In genomic region chr11:31771491-31772439, GRCm38 (mm10) we compare ENCODE assay signal across 9 mouse cellular contexts.
DNase-seq lines count a peak whose midpoint lies in the region; ATAC-seq and TF ChIP-seq lines count a peak whose summit lies in the region.
"Had no signal": no experiment of that assay in that cellular context is flagged by ENCODE, and none has a peak within 500 bp of the region (broad histone marks: within the 10 kb centered on the region; RNA-seq: fewer than 3 reads in every experiment).

No protein-coding gene starts in this region.

- intact Hi-C loops in heart, postnatal 14 days (cut with DNase I), result no loop called here

- H3K36me3 ChIP-seq in heart, embryonic 12.5 days, result no peaks in the 10 kb centered on the region
- H3K36me3 ChIP-seq in forebrain, embryonic 14.5 days (ENCODE audit: control insufficient read depth, insufficient read depth, low read length), result no peaks in the 10 kb centered on the region
- no peaks in the 10 kb centered on the region for H3K36me3 ChIP-seq in liver, postnatal 0 days (replicated peaks; ENCODE audit: insufficient read depth, low read length)
- H3K36me3 ChIP-seq: embryonic facial prominence, embryonic 15.5 days had no signal

- peaks cover 20% of the 10 kb centered on the region for H3K4me1 ChIP-seq in heart, embryonic 12.5 days (replicated peaks)
- H3K4me1 ChIP-seq in forebrain, embryonic 14.5 days (ENCODE audit: control insufficient read depth, insufficient read depth, low read length), result peaks cover 7% of the 10 kb centered on the region; the same call in 1 of the 2 replicates
- H3K4me1 ChIP-seq in liver, postnatal 0 days (ENCODE audit: insufficient read depth), result peaks cover 25% of the 10 kb centered on the region

- H3K27me3 ChIP-seq in heart, embryonic 12.5 days (replicated peaks), result no peaks in the 10 kb centered on the region
- H3K27me3 ChIP-seq in forebrain, embryonic 14.5 days (replicated peaks; ENCODE audit: control insufficient read depth, insufficient read depth, low read length), result no peaks in the 10 kb centered on the region
- no peaks in the 10 kb centered on the region for H3K27me3 ChIP-seq in liver, postnatal 0 days (ENCODE audit: insufficient read depth, low read length)
- H3K27me3 ChIP-seq: embryonic facial prominence, embryonic 15.5 days had no signal

- H3K9ac ChIP-seq in heart, embryonic 12.5 days, result no peak overlapping the region
- no peak overlapping the region for H3K9ac ChIP-seq in forebrain, embryonic 14.5 days (ENCODE audit: low read length)
- H3K9ac ChIP-seq in liver, postnatal 0 days (replicated peaks), result no peak overlapping the region
- H3K9ac ChIP-seq: embryonic facial prominence, embryonic 15.5 days had no signal

- no peak overlapping the region for H3K4me3 ChIP-seq in heart, embryonic 12.5 days
- H3K4me3 ChIP-seq in forebrain, embryonic 14.5 days (ENCODE audit: low read depth, low read length), result no peak overlapping the region
- no peak overlapping the region for H3K4me3 ChIP-seq in liver, postnatal 0 days (ENCODE audit: low read depth, low read length)
- H3K4me3 ChIP-seq: embryonic facial prominence, embryonic 15.5 days had no signal

- H3K4me2 ChIP-seq in heart, embryonic 12.5 days, result no peak overlapping the region
- no peak overlapping the region for H3K4me2 ChIP-seq in forebrain, embryonic 14.5 days (ENCODE audit: low read length)
- no peak overlapping the region for H3K4me2 ChIP-seq in liver, postnatal 0 days (ENCODE audit: low read depth, low read length)
- H3K4me2 ChIP-seq: embryonic facial prominence, embryonic 15.5 days had no signal

- TF ChIP-seq CTCF in liver, postnatal 0 days (IDR thresholded peaks at IDR 0.05; ENCODE audit: low read depth), result no peak

- WGBS in heart, embryonic 12.5 days, result 91% methylated on average over 6 of the region's 6 CpGs
- 90% methylated on average over 6 of the region's 6 CpGs for WGBS in forebrain, embryonic 14.5 days
- 84% methylated on average over 6 of the region's 6 CpGs for WGBS in liver, postnatal 0 days (ENCODE audit: insufficient replicate concordance)

- H3K9me3 ChIP-seq in heart, embryonic 12.5 days (replicated peaks), result peaks cover 10% of the 10 kb centered on the region; the same call in 1 of the 2 replicates
- H3K9me3 ChIP-seq in forebrain, embryonic 14.5 days (replicated peaks; ENCODE audit: control insufficient read depth, low read length), result no peaks in the 10 kb centered on the region
- peaks cover 3% of the 10 kb centered on the region; the same call in 1 of the 2 replicates for H3K9me3 ChIP-seq in liver, postnatal 0 days (ENCODE audit: low read length)
- H3K9me3 ChIP-seq: embryonic facial prominence, embryonic 15.5 days had no signal

- H3K27ac ChIP-seq in heart, embryonic 12.5 days (ENCODE audit: poor library complexity, severe bottlenecking), result peak overlapping the region; percentile 53; the same call in 1 of the 2 replicates
- H3K27ac ChIP-seq in forebrain, embryonic 14.5 days (ENCODE audit: low read depth, low read length), result no peak overlapping the region
- H3K27ac ChIP-seq in liver, postnatal 0 days (ENCODE audit: low read depth), result 0 out of 2 replicates have a peak overlapping the region, but pooled peaks have one; percentile 86
- H3K27ac ChIP-seq: embryonic facial prominence, embryonic 15.5 days had no signal

- DNase-seq in heart, postnatal 14 days, result no peak
- peak; percentile 70 for DNase-seq in cerebellum, adult 11 months
- DNase-seq in forebrain, embryonic 14.5 days (ENCODE audit: low spot score), result peak; percentile 10
- DNase-seq in liver, postnatal 0 days, result no peak
- DNase-seq in thymus, adult 18-20 months, result no peak
- DNase-seq in c-Kit-positive CD71-positive TER-119-positive erythroid progenitor cells, embryonic 14.5 days (ENCODE audit: low spot score), result no peak
- DNase-seq in spleen, adult 18-20 months, result no peak

- TF ChIP-seq EP300 in liver, postnatal 0 days (IDR thresholded peaks at IDR 0.05; ENCODE audit: low read depth), result no peak

- no peak for ATAC-seq in heart, embryonic 12.5 days (ENCODE audit: insufficient number of reproducible peaks, low FRiP score)
- ATAC-seq in forebrain, embryonic 14.5 days, result 0 out of 2 replicates have a peak, but pooled peaks have one; percentile 7
- ATAC-seq in liver, postnatal 0 days, result no peak

Comparison
In these comparisons a context has a peak if more than half of its experiments do, and no peak if none do; other contexts are left out.
1. DNase-seq: peak in cerebellum, adult 11 months (single experiment) and forebrain, embryonic 14.5 days (single experiment); none in heart, postnatal 14 days (0 of 2), liver, postnatal 0 days (single experiment), thymus, adult 18-20 months (0 of 2), c-Kit-positive CD71-positive TER-119-positive erythroid progenitor cells, embryonic 14.5 days (single experiment) and spleen, adult 18-20 months (0 of 2).